Mouse (Mus musculus): ENCODE results near the gene Nub1.

Nub1 gene

DNA sequence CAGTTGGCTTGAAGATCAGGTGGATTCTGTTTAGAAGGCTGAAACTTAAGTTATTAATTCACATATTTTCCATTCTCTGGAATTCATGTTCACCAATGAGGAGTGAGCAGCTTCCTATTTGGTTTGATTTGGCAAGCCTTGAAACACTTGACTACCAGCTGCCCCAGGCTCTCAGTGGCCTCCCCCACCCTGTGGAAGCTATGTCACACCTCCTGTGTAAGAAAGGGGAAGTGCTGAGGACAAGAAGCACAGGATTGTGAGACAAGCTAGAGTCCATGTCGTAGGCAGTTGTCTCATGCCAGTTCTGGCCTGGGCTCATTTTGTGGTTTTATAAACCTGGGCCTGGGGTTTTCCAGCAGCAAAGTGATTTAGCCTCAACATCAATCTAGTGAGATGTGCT is 2.4 kb downstream of the Nub1 start:
- intact Hi-C loops (cut with DNase I), result no loop called here

GRCm38 (mm10) chr5:24696704-24697103 is 11.4 kb downstream of the Nub1 start:
- intact Hi-C loops (cut with DNase I), result no loop called here

- intact Hi-C loops (cut with DNase I), result no loop called here
Measured at GRCm38 (mm10) chr5:24701271-24701670, 15.9 kb downstream of the Nub1 start.

- intact Hi-C loops (cut with DNase I), result no loop called here
Measured at GRCm38 (mm10) chr5:24704615-24705014, 19.3 kb downstream of the Nub1 start.

- intact Hi-C loops (cut with DNase I), result no loop called here
Measured at GRCm38 (mm10) chr5:24709962-24710361, 24.6 kb downstream of the Nub1 start.

GRCm38 (mm10) chr5:24711615-24712014 is 26.3 kb downstream of the Nub1 start:
- intact Hi-C loops (cut with DNase I), result no loop called here

GRCm38 (mm10) chr5:24713199-24713598 is 27.9 kb downstream of the Nub1 start:
- intact Hi-C loops (cut with DNase I), result no loop called here

DNA sequence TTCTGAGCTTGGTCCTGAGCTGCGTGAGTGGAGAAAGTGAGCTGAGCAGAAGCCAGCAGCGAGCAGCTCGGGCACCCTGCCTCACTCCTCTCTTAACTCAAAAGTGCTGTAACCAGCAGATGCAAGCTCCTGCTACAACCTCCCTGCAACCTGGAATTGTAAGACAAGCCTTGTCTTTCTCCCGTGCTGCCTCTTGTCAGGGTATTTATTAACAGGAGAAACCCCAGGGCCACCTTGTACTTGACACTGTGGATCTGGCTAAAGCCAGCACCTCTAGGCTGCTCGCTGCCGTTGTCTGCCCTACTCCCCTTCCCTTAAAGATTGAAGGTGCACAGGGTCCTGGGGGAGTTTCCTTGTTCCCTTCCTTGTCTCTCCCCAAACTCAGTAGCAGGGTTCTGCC is 28.7 kb downstream of the Nub1 start:
- intact Hi-C loops (cut with DNase I), result no loop called here

GRCm38 (mm10) chr5:24718076-24718475 is 32.7 kb downstream of the Nub1 start:
- intact Hi-C loops (cut with DNase I), result no loop called here

DNA sequence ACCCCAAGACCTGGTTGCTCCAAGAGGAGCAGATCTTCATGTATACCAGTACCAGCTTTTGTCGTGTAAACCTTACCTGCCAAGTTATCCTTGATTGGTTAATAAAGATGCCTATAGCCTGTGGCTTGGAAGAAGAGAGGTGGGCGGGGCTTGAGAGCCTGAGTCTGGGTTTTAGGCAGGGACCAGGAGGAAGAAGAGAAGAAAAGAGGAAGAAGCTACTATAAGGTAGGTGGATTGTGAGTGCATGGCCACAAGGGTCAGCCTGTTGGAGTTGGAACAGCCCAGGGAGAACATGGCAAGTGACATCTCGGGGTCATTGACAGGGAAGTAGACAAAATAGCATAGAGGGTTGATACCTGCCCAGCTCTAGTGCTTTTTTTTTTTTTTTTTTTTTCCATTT is 34.5 kb downstream of the Nub1 start:
- intact Hi-C loops (cut with DNase I), result no loop called here

GRCm38 (mm10) chr5:24723527-24724269 is 38.4 kb downstream of the Nub1 start:
- intact Hi-C loops (cut with DNase I), result no loop called here

GRCm38 (mm10) chr5:24724270-24724634 is 38.9 kb downstream of the Nub1 start:
- intact Hi-C loops (cut with DNase I), result no loop called here

- intact Hi-C loops (cut with DNase I), result no loop called here
Measured at GRCm38 (mm10) chr5:24724805-24725204, 39.5 kb downstream of the Nub1 start.

DNA sequence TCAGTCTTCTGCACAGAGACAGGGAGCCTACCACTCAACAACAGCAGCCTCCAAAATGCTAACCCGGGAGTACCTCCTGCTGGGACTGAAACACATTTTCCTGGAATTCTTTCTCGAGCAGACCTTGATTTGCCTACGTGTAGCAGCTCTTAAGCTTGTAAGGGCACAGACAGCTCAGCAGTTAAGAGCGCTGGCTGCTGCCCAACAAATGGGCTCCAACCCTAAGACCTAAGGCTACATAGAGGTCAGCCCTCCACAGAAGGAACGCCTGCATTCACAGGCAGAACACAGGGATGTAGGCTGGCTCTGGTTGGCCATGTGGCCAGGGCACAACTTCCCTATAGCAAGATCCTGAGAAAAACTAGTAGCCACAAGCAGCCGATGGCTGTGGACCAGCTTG is 40.6 kb downstream of the Nub1 start:
- intact Hi-C loops (cut with DNase I), result no loop called here

DNA sequence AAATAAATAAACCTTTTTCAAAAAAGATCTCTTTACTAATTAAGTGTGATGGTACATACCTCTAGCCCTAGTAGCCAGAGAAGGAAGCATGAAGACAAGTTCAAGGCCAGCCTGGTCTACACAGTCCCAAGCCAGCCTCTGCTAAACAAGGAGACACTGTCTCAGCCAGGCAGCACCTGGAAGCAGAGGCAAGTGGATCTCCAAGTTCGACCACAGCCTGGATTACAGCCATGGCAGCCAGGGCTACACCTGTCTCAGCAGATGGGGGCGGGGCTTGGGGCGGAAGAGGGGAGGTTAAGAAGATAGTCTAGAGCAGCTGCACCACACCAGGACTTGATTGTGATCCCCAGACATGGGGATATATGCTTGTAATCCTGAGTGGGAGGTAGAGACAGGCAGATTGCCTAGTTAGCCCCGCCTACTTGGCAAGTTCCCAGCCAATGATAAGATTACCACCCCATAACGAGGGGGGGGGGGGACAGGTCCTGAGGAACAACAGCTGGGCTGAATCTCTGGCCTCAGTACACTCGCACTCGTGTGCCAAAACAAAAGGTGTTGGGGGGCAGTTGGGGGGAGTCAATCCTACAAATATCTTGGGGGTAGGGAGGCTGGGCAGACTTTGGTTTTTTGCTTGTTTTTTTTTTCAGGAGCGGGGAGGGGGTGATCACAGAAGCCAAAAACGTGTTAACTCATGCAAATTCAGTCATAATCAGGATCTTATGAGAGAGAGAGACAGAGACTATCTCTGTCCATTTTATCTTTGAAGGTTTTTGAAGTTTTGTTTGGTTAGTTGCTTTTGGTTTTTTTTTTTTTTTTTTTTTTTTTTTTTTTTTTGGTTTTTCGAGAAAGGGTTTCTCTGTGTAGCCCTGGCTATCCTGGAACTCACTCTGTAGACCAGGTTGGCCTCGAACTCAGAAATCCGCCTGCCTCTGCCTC is 41.8 kb downstream of the Nub1 start:
- intact Hi-C loops (cut with DNase I), result no loop called here

GRCm38 (mm10) chr5:24729797-24730487 is 44.6 kb downstream of the Nub1 start:
- intact Hi-C loops (cut with DNase I), result no loop called here

- intact Hi-C loops (cut with DNase I), result no loop called here
Measured at GRCm38 (mm10) chr5:24730488-24730871, 45.1 kb downstream of the Nub1 start, which contains the start of gene Wdr86. Wdr86 (minus strand) TSS chr5:24730727.

DNA sequence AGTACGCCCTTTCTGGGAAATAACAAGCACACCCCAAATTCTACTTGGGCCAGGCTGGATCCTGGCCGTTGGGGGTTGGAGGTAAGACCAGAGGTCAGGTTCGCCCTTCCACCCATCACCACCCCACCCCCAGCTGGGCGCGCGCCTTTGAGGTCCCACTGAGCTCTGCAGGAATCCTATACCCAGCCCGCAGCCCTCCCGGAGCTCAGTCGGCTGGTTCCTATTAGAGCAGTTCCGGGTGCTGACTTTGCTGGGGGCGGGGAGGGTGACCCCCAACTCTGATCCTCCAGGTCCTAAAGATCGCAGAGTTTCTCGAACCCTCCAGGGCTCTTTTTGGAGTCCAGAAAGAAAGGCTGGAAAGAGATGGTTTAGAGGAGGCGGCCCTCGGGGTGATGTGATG is 45.7 kb downstream of the Nub1 start:
- intact Hi-C loops (cut with DNase I), result no loop called here

- intact Hi-C loops (cut with DNase I), result no loop called here
Measured at GRCm38 (mm10) chr5:24733134-24733533, 47.8 kb downstream of the Nub1 start.

GRCm38 (mm10) chr5:24733771-24734426 is 48.6 kb downstream of the Nub1 start:
- intact Hi-C loops (cut with DNase I), result no loop called here

DNA sequence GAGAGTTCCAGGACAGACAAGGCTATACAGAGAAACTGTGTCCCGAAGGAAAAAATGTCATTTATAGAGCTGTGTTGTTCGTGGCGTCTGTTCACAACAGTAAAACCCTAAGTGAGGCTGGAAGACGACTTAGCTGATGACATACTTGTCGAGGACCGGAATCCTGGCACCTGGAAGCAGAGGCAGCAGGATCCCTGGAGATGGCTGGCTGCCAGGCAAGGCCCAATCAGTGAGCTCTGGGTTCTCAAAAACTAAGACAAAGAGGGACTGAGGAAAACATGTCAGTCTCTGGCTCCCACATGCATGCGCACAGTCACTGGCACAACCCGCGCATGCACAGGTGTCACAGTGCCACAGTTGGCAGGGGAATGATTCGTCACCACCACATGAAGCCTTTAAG is 52.3 kb downstream of the Nub1 start:
- intact Hi-C loops (cut with DNase I), result no loop called here
